Mouse (Mus musculus) ES-E14 (cell line): ENCODE measurements around the gene Scamp3. TPM values are rescaled to one million over a fixed set of nuclear protein-coding genes. Genes with fewer than 3 reads are reported as not detected.

Experiments
- DNase-seq: peaks from one replicate; pipeline ENCODE4 v3.0.0-alpha.2; 2013; ENCODE audit warnings: low read depth, low spot score
- H3K27ac ChIP-seq: 2 replicates; pipeline ENCODE4 v1.5.1; 2012; ENCODE audit warnings: low read depth, mild to moderate bottlenecking, low read length, moderate library complexity, mixed read lengths; ENCODE audit not compliant: poor library complexity, insufficient read depth, severe bottlenecking
- H3K36me3 ChIP-seq: 2 replicates; pipeline ENCODE4 v1.6.1; 2012; ENCODE audit warnings: mild to moderate bottlenecking, low read length, moderate library complexity, mixed read lengths; ENCODE audit not compliant: control insufficient read depth, poor library complexity, insufficient read depth, severe bottlenecking
- H3K4me1 ChIP-seq, 2 experiments: fragments of 150-350 bp in 1 of 2; sonication (generic) in 1 of 2; 2 replicates each; pipeline ENCODE4 v1.6.1; 2012; ENCODE audit warnings: low read length in 2 of 2, mild to moderate bottlenecking in 1 of 2, mixed read lengths in 1 of 2; ENCODE audit not compliant: control insufficient read depth in 2 of 2, insufficient read depth in 2 of 2, poor library complexity in 1 of 2
- H3K4me3 ChIP-seq, 2 experiments: fragments of 150-350 bp in 1 of 2; sonication (generic) in 1 of 2; 2 replicates each; pipeline ENCODE4 v1.5.1; 2012; ENCODE audit warnings: low read length in 2 of 2, low read depth in 1 of 2, mild to moderate bottlenecking in 1 of 2, mixed read lengths in 1 of 2; ENCODE audit not compliant: insufficient read depth in 1 of 2, poor library complexity in 1 of 2, severe bottlenecking in 1 of 2
- H3K9ac ChIP-seq: 2 replicates; pipeline ENCODE4 v1.6.1; 2012; ENCODE audit warnings: low read depth, mild to moderate bottlenecking, low read length, mixed read lengths; ENCODE audit not compliant: poor library complexity, insufficient read depth, severe bottlenecking
- H3K9me3 ChIP-seq: fragments of 150-350 bp; sonication (generic); 2 replicates; pipeline ENCODE4 v1.6.1; 2012; ENCODE audit warnings: low read depth, mild to moderate bottlenecking, low read length; ENCODE audit not compliant: control insufficient read depth, insufficient read depth
- CHD2 ChIP-seq: IDR thresholded peaks from 2 replicates; pipeline ENCODE4 v1.6.1; 2014; ENCODE audit warnings: mild to moderate bottlenecking, low read depth, low read length, inconsistent platforms
- HCFC1 ChIP-seq: IDR thresholded peaks from 2 replicates; pipeline ENCODE4 v1.6.1; 2012; ENCODE audit warnings: low read length, inconsistent platforms, borderline replicate concordance; ENCODE audit not compliant: insufficient read depth
- MAFK ChIP-seq: IDR thresholded peaks from 2 replicates; pipeline ENCODE4 v1.6.1; 2014; ENCODE audit warnings: mild to moderate bottlenecking, low read depth, low read length, inconsistent platforms; ENCODE audit not compliant: insufficient read depth
- ZC3H11A ChIP-seq: IDR thresholded peaks from 2 replicates; pipeline ENCODE4 v1.6.1; 2012; ENCODE audit warnings: low read depth, mild to moderate bottlenecking, inconsistent platforms, low read length, borderline replicate concordance
- ZNF384 ChIP-seq: IDR thresholded peaks from 2 replicates; pipeline ENCODE4 v1.6.1; 2012; ENCODE audit warnings: low read depth, low read length, inconsistent platforms
- in situ Hi-C, 2 experiments: fragments of 600-800 bp; cut with MboI; formaldehyde crosslinking; loops; one replicate each; pipeline ENCODE4 v1.15.1; 2025; ENCODE audit warnings: low sequenced_read_pairs in 2 of 2, inconsistent platforms in 1 of 2; ENCODE audit not compliant: unreplicated experiment in 2 of 2
- total RNA-seq: library from RNA; depleted of rRNA; stranded (reverse); fragments of 300-350 nt; gene quantifications from 2 replicates; pipeline ENCODE4 v1.2.3, GENCODE M21; 2012

Scamp3 gene
- total RNA-seq, 1 experiment, result 83.2 TPM

GRCm38 (mm10) chr3:89206079-89206478, 28.8 kb downstream of the Scamp3 start:
- Histone ChIP-seq H3K27ac (no peak overlapping the region), H3K9ac (no peak overlapping the region), H3K36me3 (peaks cover 56% of the 10 kb centered on the region), H3K4me1 (peaks cover 0 to 2% of the 10 kb centered on the region in 2 experiments; a peak in 1 of 4 replicates), H3K4me3 (no peak overlapping the region), H3K9me3 (no peaks in the 10 kb centered on the region)
- in situ Hi-C loops, result no loop called here
- no peak for DNase-seq
- TF ChIP-seq CHD2, result no peak
- TF ChIP-seq ZNF384, result no peak
- no peak for TF ChIP-seq MAFK
- TF ChIP-seq HCFC1, result no peak
- no peak for TF ChIP-seq ZC3H11A

GRCm38 (mm10) chr3:89206695-89207094, 29.4 kb downstream of the Scamp3 start:
- TF ChIP-seq ZNF384 (no peak), HCFC1 (no peak), ZC3H11A (no peak), CHD2 (no peak), MAFK (no peak)
- no peaks in the 10 kb centered on the region for H3K9me3 ChIP-seq
- H3K4me1 ChIP-seq, result peaks cover 0 to 2% of the 10 kb centered on the region in 2 experiments; a peak in 1 of 4 replicates
- H3K27ac ChIP-seq, result no peak overlapping the region
- no peak overlapping the region for H3K4me3 ChIP-seq
- DNase-seq, result no peak
- peaks cover 56% of the 10 kb centered on the region for H3K36me3 ChIP-seq
- in situ Hi-C loops, result no loop called here
- no peak overlapping the region for H3K9ac ChIP-seq

GRCm38 (mm10) chr3:89208075-89208657, 30.9 kb downstream of the Scamp3 start:
- in situ Hi-C loops, result no loop called here
- peaks cover 56% of the 10 kb centered on the region for H3K36me3 ChIP-seq
- TF ChIP-seq ZNF384, result no peak
- no peak for TF ChIP-seq CHD2
- TF ChIP-seq ZC3H11A, result no peak
- no peak for TF ChIP-seq HCFC1

GRCm38 (mm10) chr3:89208736-89209135, 31.5 kb downstream of the Scamp3 start:
- TF ChIP-seq HCFC1, result no peak
- no peak for TF ChIP-seq ZNF384
- no peak for TF ChIP-seq CHD2
- TF ChIP-seq MAFK, result no peak
- TF ChIP-seq ZC3H11A, result no peak
- no peak overlapping the region for H3K4me3 ChIP-seq
- H3K36me3 ChIP-seq, result peaks cover 56% of the 10 kb centered on the region
- in situ Hi-C loops, result no loop called here
- no peak for DNase-seq
- no peak overlapping the region for H3K9ac ChIP-seq
- H3K9me3 ChIP-seq, result no peaks in the 10 kb centered on the region
- H3K27ac ChIP-seq, result no peak overlapping the region
- peaks cover 2 to 3% of the 10 kb centered on the region in 2 experiments; a peak in 1 of 4 replicates for H3K4me1 ChIP-seq

More at GRCm38 (mm10) chr3:89208075-89208657, 30.9 kb downstream of the Scamp3 start:
- Histone ChIP-seq H3K4me1 (peaks cover 3% of the 10 kb centered on the region in 2 experiments; a peak in 1 of 4 replicates), H3K9ac (no peak overlapping the region), H3K9me3 (no peaks in the 10 kb centered on the region), H3K4me3 (no peak overlapping the region), H3K27ac (no peak overlapping the region)
- DNase-seq, result no peak

- Histone ChIP-seq H3K4me3 (no peak overlapping the region), H3K27ac (no peak overlapping the region), H3K36me3 (peaks cover 49% of the 10 kb centered on the region), H3K9ac (no peak overlapping the region), H3K9me3 (no peaks in the 10 kb centered on the region), H3K4me1 (peaks cover 3% of the 10 kb centered on the region in 2 experiments; a peak in 1 of 4 replicates)
- TF ChIP-seq ZC3H11A, result no peak
- TF ChIP-seq HCFC1, result no peak
- TF ChIP-seq MAFK, result no peak
- no peak for TF ChIP-seq ZNF384
- TF ChIP-seq CHD2, result no peak
- no peak for DNase-seq
- in situ Hi-C loops, result no loop called here
Observed at GRCm38 (mm10) chr3:89209731-89210130, 32.5 kb downstream of the Scamp3 start.
